Mouse (Mus musculus) embryonic stem cell, embryonic (primary cell): Measurements from ENCODE around the gene Dnpep.

ENCODE experiments used
- CTCF ChIA-PET, 4 experiments: fragments of 300-600 bp in 2 of 4; fragments of 350-600 bp in 2 of 4; sonication (Branson Sonifier 250); formaldehyde crosslinking; loops; one replicate each; lab custom pipeline; 2022; ENCODE audit warnings: inconsistent platforms in 2 of 4; lab: Charles Lee
- POLR2A ChIA-PET, 4 experiments: fragments of 300-600 bp in 2 of 4; fragments of 350-600 bp in 2 of 4; sonication (Branson Sonifier 250); formaldehyde crosslinking; loops; one replicate each; lab custom pipeline; 2022; ENCODE audit warnings: antibody characterized with exemption in 4 of 4, inconsistent platforms in 1 of 4; lab: Charles Lee

Dnpep gene

DNA sequence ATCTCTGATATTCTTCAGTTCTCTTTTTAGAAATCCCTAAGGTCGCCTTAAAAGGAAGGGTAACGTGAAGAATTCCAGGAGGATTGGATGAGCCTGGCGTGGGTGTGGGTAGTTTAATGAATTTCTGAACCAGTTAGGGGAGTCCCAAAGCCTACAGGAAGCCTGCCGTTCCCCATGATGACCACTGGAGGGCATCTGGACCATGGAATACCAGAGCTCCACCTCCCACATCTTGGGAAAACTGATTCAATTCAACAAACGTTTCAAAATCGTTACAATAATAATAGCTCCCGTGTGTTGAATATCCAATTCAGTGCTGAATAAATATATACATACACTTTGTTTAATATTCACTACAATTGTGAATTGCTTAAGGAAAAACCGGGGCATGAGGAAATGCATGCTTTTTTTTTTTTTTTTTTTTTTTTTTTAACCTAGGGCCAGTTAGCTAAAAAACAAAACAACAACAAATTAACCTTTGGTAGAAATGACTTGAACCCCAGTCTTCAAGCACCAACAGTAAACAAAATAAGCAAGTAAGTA is 25.2 kb upstream of the Dnpep start:
- ChIA-PET POLR2A (interaction anchor here (0.6 to 5.1 kb wide), 25 partner anchors 10 to 368 kb away, joined by 3 to 25 read pairs (median 4); partner anchors contain the start of genes Des (in 1 of the 4) and Gmppa (in 1 of the 4)), CTCF (interaction anchor here (0.5 to 7.4 kb wide), 64 partner anchors 8 to 1061 kb away, joined by 3 to 89 read pairs (median 6); partner anchors contain the start of genes Gmppa (in 2 of the 4), Ankzf1 (in 1 of the 4), Atg9a (in 1 of the 4) and Chpf (in 1 of the 4))

DNA sequence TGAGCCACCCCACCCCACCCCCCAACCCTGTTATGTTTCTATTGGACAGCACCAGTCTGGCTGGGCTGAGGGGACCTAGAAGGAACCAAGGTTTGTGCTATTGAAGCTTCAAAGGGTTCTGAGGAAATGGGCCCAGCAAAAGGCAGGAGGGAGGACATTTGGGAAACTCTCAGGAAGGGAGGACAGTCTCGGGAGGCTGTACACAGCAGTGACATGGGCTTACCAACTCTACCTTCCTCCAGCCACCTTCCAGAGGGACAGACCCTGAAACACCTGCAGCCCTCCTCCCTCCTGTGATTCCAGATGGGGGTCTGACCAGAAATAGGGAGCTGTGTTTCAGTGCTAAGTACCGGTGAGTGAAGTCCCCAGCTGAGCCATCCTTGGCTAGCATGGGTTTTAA is 22.7 kb upstream of the Dnpep start:
- ChIA-PET POLR2A (interaction anchor here in 1 of 4 experiments (0.6 to 0.7 kb wide), 2 partner anchors 23 to 205 kb away, joined by 4 read pairs; no protein-coding TSS in a partner anchor), CTCF (interaction anchor here in 3 of 4 experiments (0.7 to 7.4 kb wide), 8 partner anchors 20 to 137 kb away, joined by 3 to 89 read pairs (median 4); partner anchors contain the start of gene Des (in 1 of the 3))

DNA sequence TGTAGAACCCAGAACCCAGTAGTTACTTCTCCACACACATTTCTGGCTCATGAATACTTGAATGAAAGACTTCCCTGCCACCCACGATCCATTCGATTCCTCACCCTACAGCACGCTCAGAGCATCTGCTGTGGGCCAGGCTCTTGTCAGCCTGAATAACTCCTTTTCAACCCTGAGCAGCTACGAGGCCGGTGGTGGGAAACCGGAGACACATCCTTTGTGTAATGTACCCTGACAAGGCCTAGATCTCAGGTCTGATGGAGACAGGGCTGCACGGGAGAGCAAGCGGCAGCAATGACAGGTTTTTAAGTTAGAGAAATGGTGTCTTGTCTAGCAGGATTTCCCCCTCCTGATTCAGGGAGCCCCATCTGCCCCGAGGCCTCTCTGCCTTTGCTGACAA is 21.5 kb upstream of the Dnpep start:
- CTCF ChIA-PET = interaction anchor here in 1 of 4 experiments (2.4 kb wide), 1 partner anchor 128 kb away, joined by 9 read pairs; no protein-coding TSS in a partner anchor

DNA sequence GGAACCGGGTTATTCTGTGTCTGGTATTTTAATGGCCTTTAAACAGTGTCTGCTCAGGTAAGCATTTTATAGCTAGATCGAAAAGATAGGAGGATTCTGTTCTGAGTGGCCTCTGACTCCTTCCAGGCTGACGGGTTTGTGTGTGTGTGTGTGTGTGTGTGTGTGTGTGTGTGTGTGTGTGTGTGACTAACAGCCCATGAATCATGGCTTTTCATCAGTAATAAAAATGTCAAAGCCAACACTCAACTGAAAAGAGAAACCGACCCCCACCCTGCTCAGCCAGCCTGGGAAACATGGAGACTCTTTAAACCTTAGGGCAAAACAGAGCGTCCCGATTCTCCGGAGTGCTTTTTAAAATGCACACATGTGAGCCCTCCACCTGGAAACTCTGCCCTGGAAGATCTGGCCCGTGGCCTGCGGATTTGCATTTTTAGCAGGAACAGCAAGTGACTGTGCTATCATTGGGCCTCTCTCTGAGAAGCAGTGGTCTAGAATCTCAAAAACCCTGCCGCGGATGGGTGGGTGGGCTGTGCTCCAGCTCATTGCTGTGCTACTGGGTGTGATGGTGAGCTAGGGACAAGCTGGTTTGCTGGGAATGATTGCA is 20.4 kb upstream of the Dnpep start:
- CTCF ChIA-PET = interaction anchor here in 1 of 4 experiments (0.6 kb wide), 1 partner anchor 180 kb away, joined by 3 read pairs; no protein-coding TSS in a partner anchor
- POLR2A ChIA-PET = interaction anchor here in 1 of 4 experiments (1.4 to 1.5 kb wide), 2 partner anchors 10 to 21 kb away, joined by 3 to 4 read pairs; no protein-coding TSS in a partner anchor

More for the DNA sequence above, 21.5 kb upstream of the Dnpep start:
- POLR2A ChIA-PET = interaction anchor here in 1 of 4 experiments (1.5 kb wide), 1 partner anchor 11 kb away, joined by 3 read pairs; no protein-coding TSS in a partner anchor

DNA sequence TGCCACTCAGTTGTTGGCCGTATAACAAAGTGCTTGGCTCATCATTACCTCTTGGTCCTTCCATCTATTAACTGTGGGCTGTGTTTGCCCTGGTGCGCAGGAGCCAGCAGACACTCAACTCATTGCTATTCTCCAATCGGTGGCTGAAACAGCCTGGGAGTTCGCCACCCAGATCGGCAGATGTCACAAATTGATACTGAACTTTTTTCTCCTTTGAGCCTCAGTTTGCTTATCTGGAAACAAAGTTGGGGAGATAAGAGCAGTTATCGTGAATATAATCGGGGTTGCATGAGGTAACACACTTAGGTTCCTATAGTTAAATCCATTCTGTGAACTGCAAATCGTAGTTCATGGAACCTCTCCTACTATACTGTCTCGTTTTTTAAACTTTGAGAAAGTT is 19.3 kb upstream of the Dnpep start:
- ChIA-PET POLR2A (no interaction called here), CTCF (interaction anchor here in 1 of 4 experiments (1.1 kb wide), 1 partner anchor 140 kb away, joined by 3 read pairs; no protein-coding TSS in a partner anchor)

DNA sequence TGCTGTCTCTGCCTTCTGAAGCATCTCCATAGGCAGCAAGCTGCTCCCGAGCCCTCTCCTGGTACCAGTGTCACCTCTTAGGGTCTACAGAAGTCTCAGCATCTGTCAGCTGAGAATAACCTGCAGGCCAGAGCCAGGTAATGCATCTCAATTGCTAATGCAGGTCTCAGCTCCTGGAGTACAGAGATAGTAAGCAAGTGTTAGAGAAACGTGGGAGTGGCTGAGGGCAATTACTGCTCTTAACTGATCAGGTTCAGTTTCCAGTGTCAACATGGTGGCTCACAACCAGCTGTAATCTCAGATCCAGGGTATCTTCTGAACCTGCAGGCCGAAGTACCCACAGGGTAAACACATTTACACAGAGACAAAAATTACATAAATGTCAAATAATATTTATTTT is 18.7 kb upstream of the Dnpep start:
- CTCF ChIA-PET = interaction anchor here in 3 of 4 experiments (0.6 to 1.8 kb wide), 5 partner anchors 13 to 141 kb away, joined by 3 to 6 read pairs (median 4); no protein-coding TSS in a partner anchor
- POLR2A ChIA-PET = interaction anchor here in 2 of 4 experiments (1.3 to 3.4 kb wide), 5 partner anchors 8 to 168 kb away, joined by 4 to 12 read pairs (median 6); partner anchors contain the start of genes Dnpep (in 1 of the 2) and Zfand2b (in 1 of the 2)

DNA sequence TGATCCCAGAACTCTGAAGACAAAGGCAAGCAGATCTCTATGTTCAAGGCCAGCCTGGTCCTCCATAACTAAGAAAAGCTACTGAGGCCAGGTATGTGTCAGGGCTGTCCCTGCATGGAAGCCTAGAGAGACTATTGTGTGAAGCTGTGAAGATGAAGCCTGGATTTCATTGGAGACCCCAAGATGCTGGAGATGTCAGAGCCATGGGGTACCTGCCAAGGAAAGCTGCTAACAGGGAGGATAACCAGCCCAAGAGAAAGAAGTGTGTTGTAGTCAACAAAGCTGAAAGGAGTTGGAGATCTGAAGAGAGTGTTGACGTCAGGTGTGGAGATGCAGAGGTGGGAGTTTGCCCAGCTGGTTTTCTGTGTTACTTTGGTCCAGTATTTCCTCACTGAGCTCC is 13.5 kb upstream of the Dnpep start:
- ChIA-PET CTCF (interaction anchor here in 1 of 4 experiments (1.0 to 1.9 kb wide), 2 partner anchors 14 kb away, joined by 3 to 10 read pairs; partner anchors contain the start of gene Dnpep), POLR2A (interaction anchor here in 2 of 4 experiments (0.9 to 2.4 kb wide), 8 partner anchors 12 to 139 kb away, joined by 3 to 17 read pairs (median 4); partner anchors contain the start of genes Dnpep (in 2 of the 2), Ankzf1 (in 1 of the 2) and Atg9a (in 1 of the 2))

DNA sequence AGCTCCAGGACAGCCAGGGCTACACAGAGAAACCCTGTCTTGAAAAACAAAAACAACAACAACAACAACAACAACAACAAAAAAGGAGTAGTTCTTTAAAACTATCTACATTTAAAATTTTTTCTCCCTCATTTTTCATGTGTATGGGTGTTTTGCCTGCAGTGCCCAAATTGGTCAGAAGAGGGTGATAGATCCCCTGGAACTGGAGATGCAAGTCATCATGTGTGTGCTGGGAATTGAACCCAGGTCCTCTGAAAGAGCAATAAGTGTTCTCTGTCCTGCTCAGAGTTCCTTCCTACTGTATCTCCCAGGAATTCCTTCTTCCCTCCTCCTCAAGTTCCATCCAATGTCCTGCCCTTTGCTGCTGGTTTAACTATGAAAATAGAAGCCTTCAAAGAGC is 9.7 kb upstream of the Dnpep start:
- CTCF ChIA-PET = interaction anchor here in 1 of 4 experiments (1.4 kb wide), 1 partner anchor 71 kb away, joined by 4 read pairs; no protein-coding TSS in a partner anchor
- POLR2A ChIA-PET = interaction anchor here in 2 of 4 experiments (1.8 to 3.6 kb wide), 2 partner anchors 10 to 11 kb away, joined by 19 to 24 read pairs; partner anchors contain the start of gene Dnpep (in 2 of the 2)

DNA sequence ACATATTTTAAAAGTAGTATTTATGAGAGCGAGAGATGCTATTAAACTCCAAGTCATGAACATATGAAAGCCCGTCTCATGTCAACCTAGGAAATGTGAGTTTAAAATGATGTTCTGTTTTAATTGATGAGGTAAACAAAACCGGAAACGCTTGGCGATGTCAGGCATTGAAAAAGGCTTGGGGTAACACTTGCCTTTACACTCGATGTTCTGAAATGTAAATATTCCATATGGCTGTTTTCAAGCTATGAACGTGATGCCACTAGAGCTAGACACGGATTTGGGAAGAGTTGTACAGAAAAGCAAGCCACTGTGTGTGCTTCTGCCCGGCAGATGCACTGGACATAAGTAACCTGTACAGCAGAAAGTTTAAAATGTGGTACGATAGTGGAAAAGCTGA is 1.4 kb upstream of the Dnpep start:
- ChIA-PET CTCF (interaction anchor here in 2 of 4 experiments (0.7 to 2.8 kb wide), 3 partner anchors 25 to 158 kb away, joined by 3 to 13 read pairs (median 4); partner anchors contain the start of gene Abcb6 (in 1 of the 2)), POLR2A (interaction anchor here in 2 of 4 experiments (0.9 to 3.2 kb wide), 4 partner anchors 9 to 160 kb away, joined by 3 to 24 read pairs (median 6); partner anchors contain the start of genes Chpf (in 1 of the 2), Des (in 1 of the 2) and Tmem198 (in 1 of the 2))

DNA sequence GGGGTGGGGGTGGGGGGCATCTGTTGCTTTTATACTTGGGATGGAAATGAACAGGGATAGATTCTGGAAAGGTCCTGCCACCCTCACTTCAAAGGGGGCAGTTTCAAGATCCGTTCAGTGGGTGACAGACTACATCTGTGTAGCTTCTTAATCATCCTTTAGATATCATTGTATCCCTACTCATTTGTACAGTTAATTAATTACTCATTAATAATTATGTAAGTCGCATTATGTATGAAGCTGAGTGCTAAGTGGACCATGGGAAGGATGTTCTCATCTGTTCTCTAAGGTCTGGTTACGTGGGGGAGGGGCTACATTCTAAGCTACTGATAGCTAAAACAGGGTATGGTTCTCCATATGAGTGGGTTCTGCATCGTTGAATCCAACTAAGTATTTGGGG is 946 bp upstream of the Dnpep start:
- CTCF ChIA-PET = interaction anchor here in 2 of 4 experiments (0.9 to 2.8 kb wide), 5 partner anchors 10 to 161 kb away, joined by 3 to 13 read pairs (median 9); partner anchors contain the start of genes Abcb6 (in 1 of the 2), Chpf (in 1 of the 2), Gmppa (in 1 of the 2) and Tmem198 (in 1 of the 2)
- POLR2A ChIA-PET = interaction anchor here in 3 of 4 experiments (0.9 to 4.6 kb wide), 9 partner anchors 10 to 160 kb away, joined by 3 to 45 read pairs (median 16); partner anchors contain the start of genes Des (in 2 of the 3), Tuba4a (in 2 of the 3), Chpf (in 1 of the 3) and Tmem198 (in 1 of the 3)

DNA sequence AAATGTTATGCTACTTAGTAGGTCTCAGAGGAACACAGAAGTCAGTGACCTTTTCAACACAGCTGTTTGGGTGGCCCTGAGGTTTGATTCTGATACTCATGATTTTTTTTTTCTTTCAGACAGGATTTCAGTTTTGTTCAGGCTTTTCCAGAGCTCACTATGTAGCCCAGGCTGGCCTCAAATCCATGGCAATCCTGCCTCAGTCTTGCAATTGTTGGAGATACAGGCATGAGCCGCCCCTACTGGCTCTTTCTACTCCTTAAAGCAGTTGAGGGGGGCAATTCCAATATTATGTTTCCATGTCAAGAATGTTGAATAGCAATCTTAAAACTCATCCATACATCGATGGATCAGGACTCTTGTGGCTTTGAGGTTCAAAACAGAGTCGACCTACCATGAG is 511 bp upstream of the Dnpep start:
- ChIA-PET POLR2A (interaction anchor here in 3 of 4 experiments (0.9 to 4.6 kb wide), 20 partner anchors 10 to 188 kb away, joined by 3 to 45 read pairs (median 14); partner anchors contain the start of genes Tuba4a (in 3 of the 3), Des (in 2 of the 3), A630095N17Rik (in 1 of the 3) and Chpf (in 1 of the 3)), CTCF (interaction anchor here in 3 of 4 experiments (0.9 to 2.8 kb wide), 16 partner anchors 10 to 510 kb away, joined by 3 to 13 read pairs (median 8); partner anchors contain the start of genes Abcb6 (in 1 of the 3), Chpf (in 1 of the 3), Gmppa (in 1 of the 3) and Tmem198 (in 1 of the 3))

DNA sequence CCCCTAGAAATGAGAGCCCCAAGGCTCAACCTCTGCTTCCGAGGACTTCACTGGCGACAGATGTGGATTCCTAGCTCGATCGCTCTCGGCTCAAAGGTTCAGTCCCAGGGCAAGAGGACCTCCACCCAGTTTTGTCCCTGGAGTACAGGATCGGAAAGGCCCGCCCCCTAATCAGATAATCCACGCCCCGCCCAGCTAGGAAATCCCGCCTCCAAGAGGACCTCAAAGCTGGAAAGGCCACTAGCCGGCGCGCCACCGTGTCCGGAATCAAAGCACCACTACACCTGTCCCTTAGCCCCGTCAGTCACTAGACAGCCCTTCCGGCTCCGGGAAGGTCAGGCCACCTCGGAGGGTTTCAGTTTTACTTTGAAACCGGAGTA is 939 bp downstream of the Dnpep start:
- POLR2A ChIA-PET = interaction anchor here (0.5 to 4.6 kb wide), 120 partner anchors 8 to 1032 kb away, joined by 3 to 45 read pairs (median 5); partner anchors contain the start of genes Chpf (in 3 of the 4), Tuba4a (in 3 of the 4), Zfand2b (in 3 of the 4) and Abcb6 (in 2 of the 4)
- CTCF ChIA-PET = interaction anchor here in 3 of 4 experiments (0.6 to 2.8 kb wide), 53 partner anchors 11 to 920 kb away, joined by 3 to 18 read pairs (median 5); partner anchors contain the start of genes Gmppa (in 2 of the 3), Abcb6 (in 1 of the 3), Ankzf1 (in 1 of the 3) and Asic4 (in 1 of the 3)

DNA sequence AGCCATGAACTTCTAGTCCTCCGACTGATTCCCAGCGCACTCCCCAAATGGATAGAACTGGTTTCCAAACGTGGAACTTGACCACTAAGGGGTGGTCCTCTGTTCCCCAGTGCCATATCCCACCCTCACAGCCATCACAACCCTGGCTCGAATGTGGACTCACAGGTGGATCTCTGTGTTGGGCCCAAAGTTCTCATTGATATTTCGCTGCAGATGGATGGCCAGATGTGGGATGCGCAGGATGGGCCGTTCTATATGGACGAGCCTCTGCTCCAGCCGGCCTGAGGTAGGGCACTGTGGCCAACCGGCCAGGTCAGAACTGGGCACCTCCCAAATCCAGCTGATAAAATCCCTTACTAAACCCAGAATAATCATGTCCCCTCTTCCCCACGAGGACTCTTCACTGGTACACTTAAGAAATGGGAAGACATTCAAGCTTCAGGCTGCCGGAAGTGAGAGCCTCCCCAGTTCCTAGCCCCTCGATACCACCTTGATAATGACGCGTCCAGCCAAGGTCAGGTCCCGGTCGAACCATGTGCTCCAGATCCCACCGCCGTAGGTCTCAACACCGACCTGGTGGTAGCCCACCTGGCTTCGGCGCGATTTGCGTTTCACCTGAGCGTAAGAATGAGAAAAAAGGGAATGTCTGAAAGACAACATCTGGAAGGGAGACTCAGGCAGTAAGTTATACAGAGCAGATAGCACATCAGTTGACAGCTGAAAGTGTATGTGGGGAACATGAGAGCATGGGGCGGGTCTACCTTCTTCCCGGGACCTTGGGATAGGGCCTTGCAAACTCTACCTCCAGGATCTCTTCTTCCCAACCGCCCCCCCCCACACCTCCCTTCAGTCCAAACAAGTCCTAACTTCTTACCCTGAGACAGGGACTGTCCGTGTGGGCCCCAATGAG is 2.1 kb downstream of the Dnpep start:
- ChIA-PET POLR2A (interaction anchor here (0.5 to 4.6 kb wide), 26 partner anchors 10 to 283 kb away, joined by 3 to 45 read pairs (median 8); partner anchors contain the start of genes Zfand2b (in 2 of the 4), Ankzf1 (in 1 of the 4), Atg9a (in 1 of the 4) and Chpf (in 1 of the 4)), CTCF (interaction anchor here in 2 of 4 experiments (0.6 to 1.6 kb wide), 6 partner anchors 26 to 184 kb away, joined by 3 to 7 read pairs (median 4); partner anchors contain the start of gene Gmppa (in 1 of the 2))

DNA sequence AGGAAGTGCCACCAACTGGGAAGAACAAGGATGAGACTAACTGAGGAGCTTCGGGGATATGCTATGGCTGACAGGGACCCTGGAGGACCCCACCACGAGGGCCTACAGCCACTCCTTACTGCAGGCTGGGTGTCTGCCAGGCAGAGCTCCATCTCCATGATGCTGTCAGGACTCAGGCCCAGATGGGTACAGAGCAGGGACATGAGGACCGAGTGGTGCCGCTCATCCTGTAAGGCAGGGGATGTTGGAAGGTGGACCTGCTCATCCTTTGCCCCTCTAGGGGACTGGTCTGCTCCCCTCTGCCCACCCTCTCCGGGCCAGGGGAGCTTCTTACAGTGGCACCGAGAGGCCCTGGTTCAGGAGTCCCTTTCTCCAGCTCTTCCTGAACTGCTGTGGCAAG is 2.8 kb downstream of the Dnpep start:
- CTCF ChIA-PET = interaction anchor here in 2 of 4 experiments (0.6 to 0.8 kb wide), 3 partner anchors 28 to 183 kb away, joined by 3 to 7 read pairs (median 4); no protein-coding TSS in a partner anchor

DNA sequence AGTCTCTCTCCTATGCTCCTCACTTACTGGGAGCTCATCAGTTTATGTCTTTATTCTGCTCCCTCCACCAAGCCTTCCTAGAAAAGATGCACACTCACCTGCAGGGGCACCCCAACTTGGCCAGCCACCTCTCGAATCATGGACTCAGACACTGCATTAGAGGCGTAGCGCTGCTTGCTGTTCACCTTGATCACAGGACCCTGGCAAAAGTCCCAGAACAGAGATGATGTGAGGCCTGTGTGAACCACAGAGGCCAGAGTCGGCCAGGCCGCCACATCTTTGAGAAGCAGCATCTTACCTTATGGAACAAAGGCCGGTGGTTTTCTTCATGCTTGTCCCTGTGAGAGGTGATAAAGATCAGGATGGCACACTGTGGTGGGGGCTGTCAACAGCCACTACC is 6.1 kb downstream of the Dnpep start:
- ChIA-PET POLR2A (no interaction called here), CTCF (no interaction called here)

More for the DNA sequence above, 2.8 kb downstream of the Dnpep start:
- POLR2A ChIA-PET = interaction anchor here in 2 of 4 experiments (0.6 to 4.6 kb wide), 6 partner anchors 9 to 134 kb away, joined by 3 to 42 read pairs (median 4); no protein-coding TSS in a partner anchor
